28 mouse cellular contexts compared by ENCODE assay signal in genomic region chr10:121403946-121404345, GRCm38 (mm10). TPM values are rescaled to one million over a fixed set of nuclear protein-coding genes. Genes with fewer than 3 reads are reported as not detected.
A peak's percentile ranks its signal among the peaks of the same experiment; 100 is the strongest.
DNase-seq lines count a peak whose midpoint lies in the region; ATAC-seq lines count a peak whose summit lies in the region.
"Had no signal": no experiment of that assay in that cellular context is flagged by ENCODE, and none has a peak within 500 bp of the region (broad histone marks: within the 10 kb centered on the region; RNA-seq: fewer than 3 reads in every experiment).

No protein-coding gene starts in this region.

- no peak overlapping the region for H3K9ac ChIP-seq in embryonic facial prominence, embryonic 14.5 days (ENCODE audit: low read depth, low read length)
- H3K9ac ChIP-seq in midbrain, embryonic 16.5 days (ENCODE audit: low read depth, low read length), result no peak overlapping the region
- H3K9ac ChIP-seq: embryonic facial prominence, embryonic 12.5 days; embryonic facial prominence, embryonic 15.5 days; forebrain, embryonic 12.5 days had no signal

- no peaks in the 10 kb centered on the region for H3K9me3 ChIP-seq in embryonic facial prominence, embryonic 14.5 days (ENCODE audit: control insufficient read depth, low read length)
- H3K9me3 ChIP-seq in embryonic facial prominence, embryonic 10.5 days, result no peaks in the 10 kb centered on the region
- no peaks in the 10 kb centered on the region for H3K9me3 ChIP-seq in midbrain, embryonic 16.5 days (replicated peaks; ENCODE audit: control insufficient read depth, low read length, poor library complexity, severe bottlenecking)
- H3K9me3 ChIP-seq: embryonic facial prominence, embryonic 12.5 days; embryonic facial prominence, embryonic 15.5 days; forebrain, embryonic 10.5 days; forebrain, embryonic 12.5 days; G1E had no signal

- no peak for DNase-seq in embryonic facial prominence, embryonic 14.5 days (ENCODE audit: low spot score)
- no peak for DNase-seq in embryonic facial prominence, embryonic 10.5 days (ENCODE audit: low spot score)
- DNase-seq in ES-CJ7 (ENCODE audit: low read depth, low spot score) (peak; percentile 94), R1 (ENCODE audit: low read depth, low spot score) (peak; percentile 94), ZHBTc4 (ENCODE audit: low read depth, low spot score) (peak; percentile 89)
- DNase-seq in left cerebral cortex, adult 11 months (ENCODE audit: low spot score), result no peak
- no peak for DNase-seq in cerebellum, adult 8-10 months
- DNase-seq: adrenal gland, adult 8-10 months; adrenal gland, postnatal 36 days; B cell, adult 2 months; cerebellum, adult 11-12 months; cerebellum, adult 2 months; cerebellum, adult 9-11 months; cerebellum, postnatal 14 days; cerebellum, postnatal 36 days; embryo, embryonic 11 days had no signal

- H3K27ac ChIP-seq in embryonic facial prominence, embryonic 14.5 days (replicated peaks; ENCODE audit: low read depth, low read length), result no peak overlapping the region
- H3K27ac ChIP-seq in embryonic facial prominence, embryonic 10.5 days (replicated peaks), result no peak overlapping the region
- no peak overlapping the region for H3K27ac ChIP-seq in midbrain, embryonic 16.5 days (ENCODE audit: low read length)
- H3K27ac ChIP-seq: embryonic facial prominence, embryonic 12.5 days; embryonic facial prominence, embryonic 15.5 days; forebrain, embryonic 10.5 days; forebrain, embryonic 12.5 days had no signal

- H3K36me3 ChIP-seq in embryonic facial prominence, embryonic 14.5 days (ENCODE audit: control insufficient read depth, insufficient read depth, low read length), result no peaks in the 10 kb centered on the region
- H3K36me3 ChIP-seq in embryonic facial prominence, embryonic 10.5 days (replicated peaks), result no peaks in the 10 kb centered on the region; the same call in 1 of the 2 replicates
- no peaks in the 10 kb centered on the region for H3K36me3 ChIP-seq in midbrain, embryonic 16.5 days (ENCODE audit: control insufficient read depth, insufficient read depth, low read length)
- H3K36me3 ChIP-seq: embryonic facial prominence, embryonic 12.5 days; embryonic facial prominence, embryonic 15.5 days; forebrain, embryonic 10.5 days; forebrain, embryonic 12.5 days; G1E had no signal

- no peak overlapping the region for H3K4me2 ChIP-seq in embryonic facial prominence, embryonic 14.5 days (ENCODE audit: low read depth, low read length)
- H3K4me2 ChIP-seq in midbrain, embryonic 16.5 days (ENCODE audit: low read length), result no peak overlapping the region
- H3K4me2 ChIP-seq: embryonic facial prominence, embryonic 12.5 days; embryonic facial prominence, embryonic 15.5 days; forebrain, embryonic 12.5 days had no signal

- H3K4me1 ChIP-seq in embryonic facial prominence, embryonic 14.5 days (ENCODE audit: control insufficient read depth, insufficient read depth, low read length), result no peaks in the 10 kb centered on the region
- peaks cover 4% of the 10 kb centered on the region for H3K4me1 ChIP-seq in embryonic facial prominence, embryonic 10.5 days
- no peaks in the 10 kb centered on the region for H3K4me1 ChIP-seq in midbrain, embryonic 16.5 days (ENCODE audit: control insufficient read depth, insufficient read depth, low read length)
- H3K4me1 ChIP-seq: embryonic facial prominence, embryonic 12.5 days; embryonic facial prominence, embryonic 15.5 days; forebrain, embryonic 10.5 days; forebrain, embryonic 12.5 days had no signal

- ATAC-seq in embryonic facial prominence, embryonic 14.5 days (ENCODE audit: low read depth), result peak; percentile 37; the same call in 1 of the 2 replicates
- ATAC-seq in midbrain, embryonic 16.5 days, result no peak
- ATAC-seq: CD4-positive, CD25-positive, alpha-beta regulatory T cell, adult 4 months; forebrain, embryonic 14.5 days; forebrain, embryonic 16.5 days; Patski had no signal

- no peak overlapping the region for H3K4me3 ChIP-seq in embryonic facial prominence, embryonic 14.5 days (ENCODE audit: low read depth, low read length)
- H3K4me3 ChIP-seq in embryonic facial prominence, embryonic 10.5 days, result no peak overlapping the region
- no peak overlapping the region for H3K4me3 ChIP-seq in midbrain, embryonic 16.5 days (ENCODE audit: low read depth, low read length)
- H3K4me3 ChIP-seq: embryonic facial prominence, embryonic 12.5 days; embryonic facial prominence, embryonic 15.5 days; erythroblast, embryonic 14.5 days; forebrain, embryonic 10.5 days; forebrain, embryonic 12.5 days had no signal

- 65% methylated on average over 6 of the region's 9 CpGs for WGBS in embryonic facial prominence, embryonic 14.5 days
- WGBS in embryonic facial prominence, embryonic 10.5 days, result 63% methylated on average over 6 of the region's 9 CpGs
- WGBS in midbrain, embryonic 16.5 days, result 58% methylated on average over 6 of the region's 9 CpGs

- no peaks in the 10 kb centered on the region for H3K27me3 ChIP-seq in embryonic facial prominence, embryonic 14.5 days (replicated peaks; ENCODE audit: control insufficient read depth, insufficient read depth, low read length)
- H3K27me3 ChIP-seq in embryonic facial prominence, embryonic 10.5 days (replicated peaks; ENCODE audit: low read depth, poor library complexity, severe bottlenecking), result no peaks in the 10 kb centered on the region
- H3K27me3 ChIP-seq in midbrain, embryonic 16.5 days (ENCODE audit: control insufficient read depth, insufficient read depth, low read depth, low read length), result no peaks in the 10 kb centered on the region
- H3K27me3 ChIP-seq: CH12.LX; embryonic facial prominence, embryonic 12.5 days; embryonic facial prominence, embryonic 15.5 days; forebrain, embryonic 12.5 days; Patski had no signal

RNA-seq across cellular contexts. Expression of gene Gns, which starts 39.1 kb away (rescaled TPM):
- 58.8 and 61.2 TPM in 2 replicates for polyA plus RNA-seq in embryonic facial prominence, embryonic 14.5 days (2014; fragmentation: Nextera tagmentation; extraction: Ambion mirVana)
- 40.0 and 41.4 TPM in 2 replicates for polyA plus RNA-seq in embryonic facial prominence, embryonic 10.5 days (2016; fragmentation: Nextera tagmentation; extraction: Ambion mirVana)
- 38.3 and 38.6 TPM in 2 replicates for polyA plus RNA-seq in midbrain, embryonic 16.5 days (2015; fragmentation: Nextera tagmentation; extraction: Ambion mirVana)

RNA-seq across cellular contexts. Expression of gene Tbc1d30, which starts 52.9 kb away (rescaled TPM):
- 2.2 and 3.6 TPM in 2 replicates for polyA plus RNA-seq in embryonic facial prominence, embryonic 14.5 days (2014; fragmentation: Nextera tagmentation; extraction: Ambion mirVana)
- polyA plus RNA-seq in embryonic facial prominence, embryonic 10.5 days (2016; fragmentation: Nextera tagmentation; extraction: Ambion mirVana), result 1.8 and 2.3 TPM in 2 replicates
- 14.7 and 15.1 TPM in 2 replicates for polyA plus RNA-seq in midbrain, embryonic 16.5 days (2015; fragmentation: Nextera tagmentation; extraction: Ambion mirVana)
- polyA plus RNA-seq: erythroblast, embryonic 14.5 days; G1E had no signal

Comparison
In these comparisons a context has a peak if more than half of its experiments do, and no peak if none do; other contexts are left out.
1. DNase-seq: peak in ES-CJ7 (single experiment), R1 (single experiment) and ZHBTc4 (single experiment); none in embryonic facial prominence, embryonic 14.5 days (single experiment), embryonic facial prominence, embryonic 10.5 days (single experiment), left cerebral cortex, adult 11 months (single experiment) and cerebellum, adult 8-10 months (single experiment).